7 mouse cellular contexts compared by ENCODE assay signal in genomic region chr17:43869677-43870076, GRCm38 (mm10).
DNase-seq lines count a peak whose midpoint lies in the region; ATAC-seq lines count a peak whose summit lies in the region.

No protein-coding gene starts in this region.

- H3K9ac ChIP-seq in hindbrain, embryonic 11.5 days (ENCODE audit: low read depth, low read length), result no peak overlapping the region
- H3K9ac ChIP-seq in neural tube, embryonic 11.5 days (ENCODE audit: low read length), result no peak overlapping the region

- no peak overlapping the region for H3K4me2 ChIP-seq in hindbrain, embryonic 11.5 days (replicated peaks; ENCODE audit: low read depth, low read length)
- H3K4me2 ChIP-seq in neural tube, embryonic 11.5 days (ENCODE audit: low read depth), result no peak overlapping the region

- H3K9me3 ChIP-seq in hindbrain, embryonic 11.5 days (ENCODE audit: control insufficient read depth, low read length), result no peaks in the 10 kb centered on the region
- H3K9me3 ChIP-seq in neural tube, embryonic 11.5 days (ENCODE audit: control insufficient read depth, low read length), result no peaks in the 10 kb centered on the region

- intact Hi-C loops in left cerebral cortex, postnatal 14 days (cut with DNase I), result loop anchor here (2.0 kb wide), 1 partner anchor 69 kb away; the partner anchor contains the start of gene Rcan2

- no peak overlapping the region for H3K4me3 ChIP-seq in hindbrain, embryonic 11.5 days (ENCODE audit: low read depth, low read length)
- no peak overlapping the region for H3K4me3 ChIP-seq in neural tube, embryonic 11.5 days (ENCODE audit: low read depth, low read length)

- ATAC-seq in hindbrain, embryonic 11.5 days (ENCODE audit: low FRiP score), result no peak
- no peak for ATAC-seq in neural tube, embryonic 11.5 days (ENCODE audit: insufficient read depth, low FRiP score, low TSS enrichment)

- WGBS in hindbrain, embryonic 11.5 days, result 23% methylated on average over 5 of the region's 5 CpGs
- 25% methylated on average over 5 of the region's 5 CpGs for WGBS in neural tube, embryonic 11.5 days

- DNase-seq in MEL-GATA-1-ER (ENCODE audit: extremely low read depth, low read depth), result peak; percentile 7
- DNase-seq in adrenal gland, postnatal 14 days, result peak; percentile 85
- DNase-seq in embryo, embryonic 11.5 days (ENCODE audit: low read depth, low spot score), result peak; percentile 51
- DNase-seq in hindbrain, embryonic 11.5 days (ENCODE audit: low spot score), result peak; percentile 81
- DNase-seq in left cerebral cortex, postnatal 14 days (ENCODE audit: low spot score in 2 of 2), result peak; percentile 64 to 88
- peak; percentile 70 for DNase-seq in neural tube, embryonic 11.5 days (ENCODE audit: low spot score)
- DNase-seq in testis, postnatal 14 days (ENCODE audit: low spot score), result peak; percentile 11

- no peaks in the 10 kb centered on the region for H3K4me1 ChIP-seq in hindbrain, embryonic 11.5 days (replicated peaks; ENCODE audit: control insufficient read depth, insufficient read depth, low read length)
- H3K4me1 ChIP-seq in neural tube, embryonic 11.5 days (ENCODE audit: control insufficient read depth, insufficient read depth, low read length), result no peaks in the 10 kb centered on the region

- H3K27me3 ChIP-seq in hindbrain, embryonic 11.5 days (ENCODE audit: control insufficient read depth, insufficient read depth, low read length), result no peaks in the 10 kb centered on the region
- no peaks in the 10 kb centered on the region for H3K27me3 ChIP-seq in neural tube, embryonic 11.5 days (ENCODE audit: control insufficient read depth, insufficient read depth, low read length)

- no peak overlapping the region for H3K27ac ChIP-seq in hindbrain, embryonic 11.5 days (ENCODE audit: low read depth, low read length)
- no peak overlapping the region for H3K27ac ChIP-seq in neural tube, embryonic 11.5 days (ENCODE audit: low read depth, low read length)

- no peaks in the 10 kb centered on the region for H3K36me3 ChIP-seq in hindbrain, embryonic 11.5 days (ENCODE audit: control insufficient read depth, insufficient read depth, low read length)
- H3K36me3 ChIP-seq in neural tube, embryonic 11.5 days (ENCODE audit: control insufficient read depth, insufficient read depth, low read length), result no peaks in the 10 kb centered on the region

Comparison
In these comparisons a context has a peak if more than half of its experiments do, and no peak if none do; other contexts are left out.
1. DNase-seq: peak in every context shown above with its lines; median percentile 85 in adrenal gland, postnatal 14 days; 81 in hindbrain, embryonic 11.5 days; 76 in left cerebral cortex, postnatal 14 days; 70 in neural tube, embryonic 11.5 days; 51 in embryo, embryonic 11.5 days; 11 in testis, postnatal 14 days; 7 in MEL-GATA-1-ER.